Mouse (Mus musculus) limb, embryonic 11.5 days (tissue): ENCODE measurements around the gene Pde6h. TPM values are rescaled to one million over a fixed set of nuclear protein-coding genes. Genes with fewer than 3 reads are reported as not detected.

Experiments used
- ATAC-seq: fragments of 200-750 bp; cut with Nextera tagmentation; 2 replicates; pipeline ENCODE4 v1.8.0; 2017; ENCODE audit warnings: low read depth; ENCODE audit not compliant: insufficient number of reproducible peaks, low FRiP score, low TSS enrichment
- DNase-seq: peaks from one replicate; pipeline ENCODE4 v3.0.0-alpha.2; 2015; ENCODE audit warnings: low spot score
- H3K27ac ChIP-seq: fragments of 300-500 bp; sonication (generic); replicated peaks from 2 replicates; pipeline ENCODE4 v1.5.1; 2014; ENCODE audit warnings: low read depth, mild to moderate bottlenecking, low read length
- H3K27me3 ChIP-seq: fragments of 300-500 bp; sonication (generic); 2 replicates; pipeline ENCODE4 v1.6.1; 2014; ENCODE audit warnings: mild to moderate bottlenecking, low read length, mixed read lengths; ENCODE audit not compliant: control insufficient read depth, insufficient read depth
- H3K36me3 ChIP-seq: fragments of 300-500 bp; sonication (generic); 2 replicates; pipeline ENCODE4 v1.6.1; 2014; ENCODE audit warnings: mild to moderate bottlenecking, low read length, moderate library complexity, mixed read lengths; ENCODE audit not compliant: control insufficient read depth, insufficient read depth
- H3K4me1 ChIP-seq: fragments of 300-500 bp; sonication (generic); 2 replicates; pipeline ENCODE4 v1.6.1; 2014; ENCODE audit warnings: low read length, mixed read lengths; ENCODE audit not compliant: control insufficient read depth, insufficient read depth
- H3K4me2 ChIP-seq: fragments of 300-500 bp; sonication (generic); 2 replicates; pipeline ENCODE4 v1.6.1; 2014; ENCODE audit warnings: low read depth, mild to moderate bottlenecking, moderate library complexity; ENCODE audit not compliant: severe bottlenecking
- H3K4me3 ChIP-seq: fragments of 300-500 bp; sonication (generic); 2 replicates; pipeline ENCODE4 v1.5.1; 2014; ENCODE audit warnings: low read depth, low read length
- H3K9ac ChIP-seq: fragments of 300-500 bp; sonication (generic); 2 replicates; pipeline ENCODE4 v1.6.1; 2014; ENCODE audit warnings: mild to moderate bottlenecking, low read length
- H3K9me3 ChIP-seq: fragments of 300-500 bp; sonication (generic); 2 replicates; pipeline ENCODE4 v1.6.1; 2016; ENCODE audit warnings: low read length; ENCODE audit not compliant: control insufficient read depth
- WGBS: fragments of 180-500 bp; shearing (Covaris S2); extraction: QIAGEN DNeasy Blood & Tissue Kit; methylation state at CpG from one replicate; pipeline ENCODE4 v1.1.7; 2014; 5-methylcytosine and 5-hydroxymethylcytosine counted together
- polyA plus RNA-seq: library from polyadenylated mRNA; unstranded; fragments of >200 nt; fragmentation: Nextera tagmentation; extraction: Ambion mirVana; gene quantifications from 2 replicates; pipeline ENCODE4 v1.2.1, GENCODE M21; 2014

Gene Pde6h
- polyA plus RNA-seq, 1 experiment from 2014 or later = not detected

DNA sequence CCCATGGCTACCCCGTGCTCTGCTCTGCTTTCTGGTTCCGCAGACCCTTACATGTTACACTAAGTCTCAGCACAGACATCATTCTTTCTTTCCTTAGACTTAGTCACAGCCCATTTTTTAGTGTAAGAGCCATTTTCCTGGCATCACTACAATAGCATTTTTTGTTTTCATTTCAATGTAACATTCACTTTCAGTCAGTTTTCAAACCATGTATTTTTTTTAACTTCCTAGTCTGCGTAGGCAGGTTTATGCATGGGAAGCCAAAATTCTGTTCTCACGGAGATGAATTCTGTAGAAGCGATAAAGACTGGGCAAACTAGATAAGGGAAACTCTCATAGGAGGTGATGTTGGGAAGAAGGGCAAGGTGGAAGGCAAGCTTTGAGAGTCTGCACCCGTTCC, 34.1 kb upstream of the Pde6h start:
- Histone ChIP-seq H3K4me3 (no peak overlapping the region), H3K27ac (no peak overlapping the region), H3K9ac (no peak overlapping the region), H3K27me3 (no peaks in the 10 kb centered on the region), H3K4me2 (no peak overlapping the region), H3K36me3 (no peaks in the 10 kb centered on the region), H3K4me1 (no peaks in the 10 kb centered on the region), H3K9me3 (no peaks in the 10 kb centered on the region)
- ATAC-seq (no peak), DNase-seq (no peak)
- WGBS = 92% methylated on average over 6 of the region's 6 CpGs

- no peak for DNase-seq
- no peak overlapping the region for H3K4me2 ChIP-seq
- WGBS = 83% methylated on average over 2 of the region's 2 CpGs
- no peaks in the 10 kb centered on the region for H3K4me1 ChIP-seq
- H3K36me3 ChIP-seq = no peaks in the 10 kb centered on the region
- no peaks in the 10 kb centered on the region for H3K27me3 ChIP-seq
- H3K9ac ChIP-seq = no peak overlapping the region
- H3K9me3 ChIP-seq = no peaks in the 10 kb centered on the region
- no peak overlapping the region for H3K4me3 ChIP-seq
- H3K27ac ChIP-seq = no peak overlapping the region
- no peak for ATAC-seq
These were observed 31.6 kb upstream of the Pde6h start for GRCm38 (mm10) chr6:136892002-136892401.

DNA sequence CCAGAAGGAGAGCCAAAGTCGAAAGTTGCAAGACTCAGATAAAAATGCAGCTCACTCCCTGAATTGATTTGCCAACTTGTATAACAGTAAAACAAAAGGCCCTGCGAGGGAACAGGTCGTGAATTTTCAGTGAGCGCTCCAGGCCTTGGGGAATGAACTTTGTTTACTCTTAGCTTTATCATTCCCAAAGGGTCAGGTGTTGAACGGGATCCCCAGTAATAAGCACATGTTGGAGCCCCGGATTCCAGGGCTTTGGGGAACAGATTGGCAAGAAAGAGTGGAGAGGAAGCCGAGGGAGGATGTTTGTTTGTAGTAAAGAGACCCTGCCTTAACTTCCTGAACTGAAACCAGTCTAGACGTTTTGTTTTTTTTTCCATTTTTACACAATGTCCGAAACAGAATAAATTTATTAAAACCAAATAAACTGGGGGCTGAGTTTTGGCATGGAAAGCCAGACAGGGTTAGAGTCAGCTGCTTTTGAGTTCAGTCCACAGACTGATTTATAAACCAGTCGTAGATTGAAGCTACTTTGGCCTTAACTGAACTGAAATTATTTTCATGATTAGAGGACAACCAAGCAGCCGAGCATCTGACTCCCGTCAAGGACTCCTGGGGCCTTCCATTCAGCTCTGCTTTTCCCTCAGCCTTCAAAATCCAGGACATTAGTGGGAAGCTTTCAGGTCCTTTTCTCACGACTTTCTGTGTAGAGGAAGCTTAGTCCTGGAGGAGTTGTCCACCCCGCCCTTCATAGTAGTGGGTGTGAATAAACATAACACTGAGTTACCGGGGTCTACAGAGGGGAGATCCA, 28.9 kb upstream of the Pde6h start:
- no peak overlapping the region for H3K4me2 ChIP-seq
- DNase-seq = no peak

GRCm38 (mm10) chr6:136897789-136898188, 25.8 kb upstream of the Pde6h start:
- H3K4me1 ChIP-seq = no peaks in the 10 kb centered on the region
- ATAC-seq = no peak
- 78% methylated on average over 4 of the region's 4 CpGs for WGBS
- H3K27ac ChIP-seq = no peak overlapping the region
- H3K9me3 ChIP-seq = no peaks in the 10 kb centered on the region
- H3K27me3 ChIP-seq = no peaks in the 10 kb centered on the region
- H3K36me3 ChIP-seq = no peaks in the 10 kb centered on the region
- no peak for DNase-seq
- no peak overlapping the region for H3K4me2 ChIP-seq
- no peak overlapping the region for H3K9ac ChIP-seq
- no peak overlapping the region for H3K4me3 ChIP-seq

More for the DNA sequence above, 28.9 kb upstream of the Pde6h start:
- Histone ChIP-seq H3K4me1 (no peaks in the 10 kb centered on the region), H3K9ac (no peak overlapping the region), H3K9me3 (no peaks in the 10 kb centered on the region), H3K27ac (no peak overlapping the region), H3K27me3 (no peaks in the 10 kb centered on the region), H3K36me3 (no peaks in the 10 kb centered on the region), H3K4me3 (no peak overlapping the region)
- no peak for ATAC-seq
- WGBS = 66% methylated on average over 15 of the region's 15 CpGs

GRCm38 (mm10) chr6:136898222-136898621, 25.4 kb upstream of the Pde6h start:
- H3K9me3 ChIP-seq = no peaks in the 10 kb centered on the region
- ATAC-seq = no peak
- 25% methylated on average over 4 of the region's 4 CpGs for WGBS

DNA sequence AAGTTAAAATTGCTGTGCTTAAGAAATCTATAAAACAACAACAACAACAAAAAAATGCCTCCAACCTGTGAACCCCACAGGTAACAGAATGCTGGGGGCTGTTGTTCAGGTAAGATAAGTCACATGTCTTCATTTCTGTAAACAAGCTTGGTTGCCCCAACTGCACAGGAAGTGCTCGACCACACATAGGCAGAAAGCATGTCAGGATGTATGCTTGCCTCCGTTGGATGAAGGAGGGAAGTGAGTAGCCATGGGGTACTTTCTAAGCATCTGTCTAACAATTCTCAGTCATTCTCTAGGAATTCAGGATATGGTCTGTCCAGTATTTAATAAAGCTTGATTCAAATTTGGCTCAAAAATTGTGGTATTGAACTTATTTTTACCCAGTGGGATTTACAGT, 24.7 kb upstream of the Pde6h start:
- no peak overlapping the region for H3K4me2 ChIP-seq
- ATAC-seq = no peak

More at GRCm38 (mm10) chr6:136898222-136898621, 25.4 kb upstream of the Pde6h start:
- Histone ChIP-seq H3K4me2 (no peak overlapping the region), H3K9ac (no peak overlapping the region), H3K36me3 (no peaks in the 10 kb centered on the region), H3K4me3 (no peak overlapping the region), H3K27me3 (no peaks in the 10 kb centered on the region), H3K27ac (no peak overlapping the region), H3K4me1 (no peaks in the 10 kb centered on the region)
- peak; percentile 29 for DNase-seq

DNA sequence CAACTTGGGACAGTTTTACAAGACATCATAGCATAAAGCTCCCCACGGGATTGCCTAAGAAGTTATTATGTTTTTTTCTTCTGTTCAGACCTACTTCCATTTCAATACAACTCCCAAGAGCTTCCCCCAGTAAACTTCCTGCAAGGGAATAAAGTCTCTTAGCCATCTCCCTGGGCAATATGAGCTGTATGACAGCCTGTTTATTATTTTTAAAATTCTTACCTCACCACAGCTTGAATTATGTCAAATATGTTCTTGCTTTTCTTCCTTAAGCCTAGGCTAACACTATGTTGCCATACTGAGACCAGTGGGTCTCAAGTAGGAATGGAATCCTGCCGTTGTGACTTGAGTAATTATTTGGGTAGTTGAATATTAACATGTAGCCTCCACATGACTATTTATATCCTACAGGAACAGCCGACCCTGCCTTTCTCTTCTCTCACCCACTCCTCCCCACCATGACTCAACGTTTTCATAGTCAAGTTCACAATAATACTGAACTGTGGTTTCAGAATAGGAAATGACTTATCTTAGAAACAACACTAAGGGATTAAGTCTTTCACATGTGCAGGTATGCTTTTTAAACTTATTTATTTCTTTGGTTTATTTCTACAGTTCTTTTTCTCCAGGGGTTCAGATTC, 23.1 kb upstream of the Pde6h start:
- no peak overlapping the region for H3K4me3 ChIP-seq
- H3K4me2 ChIP-seq = no peak overlapping the region
- no peak for DNase-seq
- H3K27ac ChIP-seq = no peak overlapping the region
- no peak overlapping the region for H3K9ac ChIP-seq
- no peak for ATAC-seq
- no peaks in the 10 kb centered on the region for H3K4me1 ChIP-seq
- H3K36me3 ChIP-seq = no peaks in the 10 kb centered on the region
- H3K9me3 ChIP-seq = no peaks in the 10 kb centered on the region
- WGBS = 83% methylated on average over 4 of the region's 4 CpGs
- no peaks in the 10 kb centered on the region for H3K27me3 ChIP-seq

More for the DNA sequence above, 24.7 kb upstream of the Pde6h start:
- Histone ChIP-seq H3K27me3 (no peaks in the 10 kb centered on the region), H3K9ac (no peak overlapping the region), H3K9me3 (no peaks in the 10 kb centered on the region), H3K27ac (no peak overlapping the region), H3K36me3 (no peaks in the 10 kb centered on the region), H3K4me3 (no peak overlapping the region), H3K4me1 (no peaks in the 10 kb centered on the region)
- no peak for DNase-seq
- 80% methylated on average over 2 of the region's 2 CpGs for WGBS

GRCm38 (mm10) chr6:136901010-136901409, 22.6 kb upstream of the Pde6h start:
- H3K36me3 ChIP-seq = no peaks in the 10 kb centered on the region
- H3K9me3 ChIP-seq = no peaks in the 10 kb centered on the region
- ATAC-seq (no peak), DNase-seq (no peak)
- 65% methylated on average over 2 of the region's 2 CpGs for WGBS
- H3K27me3 ChIP-seq = no peaks in the 10 kb centered on the region
- no peak overlapping the region for H3K9ac ChIP-seq
- no peak overlapping the region for H3K4me2 ChIP-seq
- no peak overlapping the region for H3K27ac ChIP-seq
- H3K4me1 ChIP-seq = no peaks in the 10 kb centered on the region
- H3K4me3 ChIP-seq = no peak overlapping the region
